Mouse (Mus musculus): ENCODE measurements around the gene Lrriq1. TPM values are rescaled to one million over a fixed set of nuclear protein-coding genes. Genes with fewer than 3 reads are reported as not detected.

Lrriq1 gene
- total RNA-seq, 1 experiment = 0.31 TPM

DNA sequence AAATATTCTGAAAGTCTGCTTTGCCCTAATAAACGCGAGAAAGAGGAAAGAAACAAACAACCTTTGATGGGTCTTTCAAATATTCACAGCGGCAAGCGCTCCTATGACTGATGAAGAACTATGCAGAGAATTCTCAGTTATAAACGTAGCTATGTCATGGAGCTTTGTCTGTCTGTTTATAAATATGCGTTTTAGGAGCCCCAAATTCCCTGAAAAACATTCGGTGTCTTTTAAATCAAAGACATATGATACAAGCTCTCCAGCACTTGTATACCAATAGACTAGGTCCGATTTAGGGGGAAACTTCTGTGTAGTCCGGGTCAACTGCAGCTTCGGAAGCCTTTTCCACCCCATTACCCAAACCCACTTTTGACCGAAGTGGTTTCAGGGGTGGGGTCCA is 205.2 kb downstream of the Lrriq1 start:
- TF ChIP-seq MAFK (IDR thresholded peaks at IDR 0.05; ENCODE audit: insufficient read depth, low read depth, low read length) (no peak), ZNF384 (IDR thresholded peaks at IDR 0.05; ENCODE audit: low read depth, low read length) (no peak), ZC3H11A (IDR thresholded peaks at IDR 0.05; ENCODE audit: borderline replicate concordance, low read depth, low read length) (no peak), CHD2 (IDR thresholded peaks at IDR 0.05; ENCODE audit: low read depth, low read length) (no peak)
- no peak overlapping the region for H3K4me3 ChIP-seq (ENCODE audit: insufficient read depth in 1 of 2, low read depth in 1 of 2, low read length in 2 of 2, poor library complexity in 1 of 2, severe bottlenecking in 1 of 2)
- in situ Hi-C loops (cut with MboI; ENCODE audit: low sequenced_read_pairs in 2 of 2, unreplicated experiment in 2 of 2) = no loop called here
- H3K36me3 ChIP-seq (ENCODE audit: control insufficient read depth, insufficient read depth, low read length, poor library complexity, severe bottlenecking) = no peaks in the 10 kb centered on the region
- H3K27ac ChIP-seq (ENCODE audit: insufficient read depth, low read depth, low read length, poor library complexity, severe bottlenecking) = no peak overlapping the region
- H3K9me3 ChIP-seq (ENCODE audit: control insufficient read depth, insufficient read depth, low read depth, low read length) = no peaks in the 10 kb centered on the region
- H3K9ac ChIP-seq (ENCODE audit: insufficient read depth, low read depth, low read length, poor library complexity, severe bottlenecking) = no peak overlapping the region
- DNase-seq (ENCODE audit: low read depth, low spot score) = no peak
- H3K4me1 ChIP-seq (ENCODE audit: control insufficient read depth in 2 of 2, insufficient read depth in 2 of 2, low read length in 2 of 2, poor library complexity in 1 of 2) = no peaks in the 10 kb centered on the region

DNA sequence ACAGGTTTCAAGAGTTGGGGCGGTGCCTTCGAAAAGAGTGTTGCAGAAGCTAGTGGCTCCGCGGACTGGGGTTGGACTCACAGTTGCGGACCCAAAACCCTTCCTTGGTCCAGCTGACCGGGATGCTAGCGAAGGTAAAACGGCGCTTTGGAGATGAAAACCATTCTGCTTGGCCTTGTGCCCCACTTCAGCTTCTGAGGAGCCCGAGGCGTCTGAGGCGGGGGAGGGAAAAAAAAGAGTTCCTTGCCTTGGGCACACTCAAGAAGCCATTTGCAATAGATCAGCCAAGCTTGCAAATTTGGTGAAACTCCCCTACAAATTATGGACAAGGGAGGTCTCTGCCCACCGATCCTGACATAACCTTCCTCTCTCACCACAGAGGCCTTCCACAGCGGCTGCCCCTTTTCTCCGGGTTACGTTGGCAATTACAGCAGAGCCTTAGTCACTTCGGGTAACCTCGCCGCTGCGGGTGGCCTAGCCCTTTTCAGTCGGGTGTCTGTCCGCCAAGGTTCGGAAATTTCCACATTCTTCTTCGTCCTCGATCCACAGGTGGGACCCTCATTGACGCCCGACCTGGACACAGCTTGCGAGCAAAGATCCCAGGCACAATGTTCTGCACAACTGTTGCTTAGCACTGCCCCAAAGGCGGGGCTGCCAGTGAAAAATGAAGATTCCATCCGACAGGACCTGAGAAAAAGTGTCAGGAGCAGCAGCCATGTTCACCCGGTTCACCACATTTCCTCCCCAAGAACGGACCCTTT is 206.2 kb downstream of the Lrriq1 start, which contains the start of gene Alx1:
Alx1 (minus strand) TSS at position 486 of the 761 bp plus-strand sequence.
- no peaks in the 10 kb centered on the region for H3K36me3 ChIP-seq (ENCODE audit: control insufficient read depth, insufficient read depth, low read length, poor library complexity, severe bottlenecking)
- no peak for TF ChIP-seq MAFK (IDR thresholded peaks at IDR 0.05; ENCODE audit: insufficient read depth, low read depth, low read length)
- no peak for TF ChIP-seq CHD2 (IDR thresholded peaks at IDR 0.05; ENCODE audit: low read depth, low read length)
- TF ChIP-seq HCFC1 (IDR thresholded peaks at IDR 0.05; ENCODE audit: borderline replicate concordance, insufficient read depth, low read length) = no peak
- no peak for TF ChIP-seq ZC3H11A (IDR thresholded peaks at IDR 0.05; ENCODE audit: borderline replicate concordance, low read depth, low read length)
- TF ChIP-seq ZNF384 (IDR thresholded peaks at IDR 0.05; ENCODE audit: low read depth, low read length) = no peak
- no peaks in the 10 kb centered on the region for H3K9me3 ChIP-seq (ENCODE audit: control insufficient read depth, insufficient read depth, low read depth, low read length)
- no peak within 1 kb of the TSS for H3K27ac ChIP-seq (ENCODE audit: insufficient read depth, low read depth, low read length, poor library complexity, severe bottlenecking)
- in situ Hi-C loops (cut with MboI; ENCODE audit: low sequenced_read_pairs in 2 of 2, unreplicated experiment in 2 of 2) = no loop called here
- DNase-seq (ENCODE audit: low read depth, low spot score) = no peak
- H3K9ac ChIP-seq (ENCODE audit: insufficient read depth, low read depth, low read length, poor library complexity, severe bottlenecking) = no peak within 1 kb of the TSS
- H3K4me3 ChIP-seq (ENCODE audit: insufficient read depth in 1 of 2, low read depth in 1 of 2, low read length in 2 of 2, poor library complexity in 1 of 2, severe bottlenecking in 1 of 2) = peak within 1 kb of the TSS; percentile 11 to 22; a peak in 2 of 4 replicates
- H3K4me1 ChIP-seq (ENCODE audit: control insufficient read depth in 2 of 2, insufficient read depth in 2 of 2, low read length in 2 of 2, poor library complexity in 1 of 2) = no peaks in the 10 kb centered on the region

- TF ChIP-seq HCFC1 (IDR thresholded peaks at IDR 0.05; ENCODE audit: borderline replicate concordance, insufficient read depth, low read length) = no peak
- TF ChIP-seq MAFK (IDR thresholded peaks at IDR 0.05; ENCODE audit: insufficient read depth, low read depth, low read length) = no peak
- no peak for TF ChIP-seq CHD2 (IDR thresholded peaks at IDR 0.05; ENCODE audit: low read depth, low read length)
- no peak for TF ChIP-seq ZC3H11A (IDR thresholded peaks at IDR 0.05; ENCODE audit: borderline replicate concordance, low read depth, low read length)
- TF ChIP-seq ZNF384 (IDR thresholded peaks at IDR 0.05; ENCODE audit: low read depth, low read length) = no peak
- Histone ChIP-seq H3K4me1 (ENCODE audit: control insufficient read depth in 2 of 2, insufficient read depth in 2 of 2, low read length in 2 of 2, poor library complexity in 1 of 2) (no peaks in the 10 kb centered on the region), H3K36me3 (ENCODE audit: control insufficient read depth, insufficient read depth, low read length, poor library complexity, severe bottlenecking) (no peaks in the 10 kb centered on the region), H3K9me3 (ENCODE audit: control insufficient read depth, insufficient read depth, low read depth, low read length) (no peaks in the 10 kb centered on the region), H3K9ac (ENCODE audit: insufficient read depth, low read depth, low read length, poor library complexity, severe bottlenecking) (no peak overlapping the region), H3K4me3 (ENCODE audit: insufficient read depth in 1 of 2, low read depth in 1 of 2, low read length in 2 of 2, poor library complexity in 1 of 2, severe bottlenecking in 1 of 2) (no peak overlapping the region; a peak in 1 of 4 replicates), H3K27ac (ENCODE audit: insufficient read depth, low read depth, low read length, poor library complexity, severe bottlenecking) (no peak overlapping the region)
- DNase-seq (ENCODE audit: low read depth, low spot score) = no peak
- in situ Hi-C loops (cut with MboI; ENCODE audit: low sequenced_read_pairs in 2 of 2, unreplicated experiment in 2 of 2) = no loop called here
These were observed 206.9 kb downstream of the Lrriq1 start for GRCm38 (mm10) chr10:103029132-103029729.

GRCm38 (mm10) chr10:103028253-103029131 is 207.6 kb downstream of the Lrriq1 start:
- Histone ChIP-seq H3K9ac (ENCODE audit: insufficient read depth, low read depth, low read length, poor library complexity, severe bottlenecking) (0 out of 2 replicates have a peak overlapping the region, but pooled peaks have one; percentile 19), H3K4me3 (ENCODE audit: insufficient read depth in 1 of 2, low read depth in 1 of 2, low read length in 2 of 2, poor library complexity in 1 of 2, severe bottlenecking in 1 of 2) (peak overlapping the region; percentile 51 to 73), H3K27ac (ENCODE audit: insufficient read depth, low read depth, low read length, poor library complexity, severe bottlenecking) (no peak overlapping the region), H3K4me1 (ENCODE audit: control insufficient read depth in 2 of 2, insufficient read depth in 2 of 2, low read length in 2 of 2, poor library complexity in 1 of 2) (no peaks in the 10 kb centered on the region), H3K36me3 (ENCODE audit: control insufficient read depth, insufficient read depth, low read length, poor library complexity, severe bottlenecking) (no peaks in the 10 kb centered on the region), H3K9me3 (ENCODE audit: control insufficient read depth, insufficient read depth, low read depth, low read length) (no peaks in the 10 kb centered on the region)
- no peak for DNase-seq (ENCODE audit: low read depth, low spot score)
- no peak for TF ChIP-seq HCFC1 (IDR thresholded peaks at IDR 0.05; ENCODE audit: borderline replicate concordance, insufficient read depth, low read length)
- no peak for TF ChIP-seq ZC3H11A (IDR thresholded peaks at IDR 0.05; ENCODE audit: borderline replicate concordance, low read depth, low read length)
- TF ChIP-seq ZNF384 (IDR thresholded peaks at IDR 0.05; ENCODE audit: low read depth, low read length) = no peak
- TF ChIP-seq CHD2 (IDR thresholded peaks at IDR 0.05; ENCODE audit: low read depth, low read length) = no peak
- TF ChIP-seq MAFK (IDR thresholded peaks at IDR 0.05; ENCODE audit: insufficient read depth, low read depth, low read length) = no peak
- in situ Hi-C loops (cut with MboI; ENCODE audit: low sequenced_read_pairs in 2 of 2, unreplicated experiment in 2 of 2) = no loop called here

Measured in ES-E14 (cell line).